Mouse (Mus musculus) heart, embryonic 12.5 days (tissue): Measurements from ENCODE around the gene Fscn3. TPM values are rescaled to one million over a fixed set of nuclear protein-coding genes. Genes with fewer than 3 reads are reported as not detected.

ENCODE experiments used
- ATAC-seq: fragments of 200-750 bp; cut with Nextera tagmentation; 2 replicates; pipeline ENCODE4 v1.8.0; 2017; ENCODE audit warnings: moderate TSS enrichment, moderate library complexity; ENCODE audit not compliant: insufficient number of reproducible peaks, low FRiP score
- H3K27ac ChIP-seq: fragments of 300-500 bp; sonication (generic); 2 replicates; pipeline ENCODE4 v1.5.1; 2016; ENCODE audit warnings: mild to moderate bottlenecking, moderate library complexity; ENCODE audit not compliant: poor library complexity, severe bottlenecking
- H3K27me3 ChIP-seq: fragments of 300-500 bp; sonication (generic); replicated peaks from 2 replicates; pipeline ENCODE4 v1.6.1; 2016; ENCODE audit warnings: mild to moderate bottlenecking, moderate library complexity
- H3K36me3 ChIP-seq: fragments of 300-500 bp; sonication (generic); 2 replicates; pipeline ENCODE4 v1.6.1; 2016; ENCODE audit warnings: mild to moderate bottlenecking, moderate library complexity
- H3K4me1 ChIP-seq: fragments of 300-500 bp; sonication (generic); replicated peaks from 2 replicates; pipeline ENCODE4 v1.6.1; 2016; ENCODE audit warnings: mild to moderate bottlenecking
- H3K4me2 ChIP-seq: fragments of 300-500 bp; sonication (generic); 2 replicates; pipeline ENCODE4 v1.6.1; 2016; ENCODE audit warnings: mild to moderate bottlenecking, moderate library complexity
- H3K4me3 ChIP-seq: fragments of 300-500 bp; sonication (generic); 2 replicates; pipeline ENCODE4 v1.5.1; 2016; ENCODE audit warnings: mild to moderate bottlenecking
- H3K9ac ChIP-seq: fragments of 300-500 bp; sonication (generic); 2 replicates; pipeline ENCODE4 v1.6.1; 2016; ENCODE audit warnings: mild to moderate bottlenecking, moderate library complexity
- H3K9me3 ChIP-seq: fragments of 300-500 bp; sonication (generic); replicated peaks from 2 replicates; pipeline ENCODE4 v1.6.1; 2016; ENCODE audit warnings: mild to moderate bottlenecking, moderate library complexity
- WGBS: fragments of 180-500 bp; shearing (Covaris S2); methylation state at CpG from one replicate; pipeline ENCODE4 v1.1.7; 2016; 5-methylcytosine and 5-hydroxymethylcytosine counted together
- polyA plus RNA-seq: library from polyadenylated mRNA; unstranded; fragments of >200 nt; fragmentation: Nextera tagmentation; extraction: Ambion mirVana; gene quantifications from 2 replicates; pipeline ENCODE4 v1.2.1, GENCODE M21; 2016

The Fscn3 gene
- polyA plus RNA-seq = not detected in 2 replicates

- ATAC-seq = no peak
- WGBS = 80% methylated on average over 3 of the region's 3 CpGs
- no peak within 1 kb of the TSS for H3K9ac ChIP-seq
- H3K4me3 ChIP-seq = no peak within 1 kb of the TSS
- no peaks in the 10 kb centered on the region for H3K27me3 ChIP-seq
- no peaks in the 10 kb centered on the region for H3K9me3 ChIP-seq
- H3K4me2 ChIP-seq = no peak within 1 kb of the TSS
- H3K27ac ChIP-seq = no peak within 1 kb of the TSS
- H3K4me1 ChIP-seq = peaks cover 20% of the 10 kb centered on the region
- H3K36me3 ChIP-seq = peaks cover 25% of the 10 kb centered on the region
These were observed at the start of gene Fscn3 for GRCm38 (mm10) chr6:28427096-28427839. Gene Fscn3 (plus strand): TSS chr6:28427789.

DNA sequence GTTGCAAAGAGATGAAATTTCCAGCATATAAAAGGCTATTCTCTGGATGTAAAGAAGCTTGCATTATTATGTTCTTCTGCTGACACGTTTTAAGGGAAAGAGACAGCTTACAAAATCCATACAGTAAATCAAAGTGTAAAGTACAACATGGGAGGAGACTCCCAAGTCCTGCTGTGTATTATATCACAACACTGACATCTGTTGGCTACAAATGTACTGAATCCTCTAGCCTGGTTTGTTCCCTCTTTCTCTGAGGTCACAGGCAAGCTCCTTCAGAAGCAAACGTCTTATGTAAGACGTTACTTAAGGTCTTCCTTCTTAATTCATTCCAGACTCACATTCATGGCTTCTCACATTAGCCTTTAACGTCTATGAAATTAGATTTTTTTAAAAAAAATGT, 45.6 kb upstream of the Fscn3 start:
- Histone ChIP-seq H3K4me2 (no peak overlapping the region), H3K27ac (no peak overlapping the region), H3K27me3 (no peaks in the 10 kb centered on the region), H3K4me3 (no peak overlapping the region), H3K9ac (no peak overlapping the region), H3K4me1 (no peaks in the 10 kb centered on the region), H3K9me3 (no peaks in the 10 kb centered on the region), H3K36me3 (no peaks in the 10 kb centered on the region)
- no peak for ATAC-seq
- WGBS = 54% methylated on average over 4 of the region's 4 CpGs

- no peaks in the 10 kb centered on the region for H3K4me1 ChIP-seq
- H3K4me3 ChIP-seq = no peak overlapping the region
- WGBS = 67% methylated on average over 3 of the region's 3 CpGs
- no peak overlapping the region for H3K27ac ChIP-seq
- no peaks in the 10 kb centered on the region for H3K9me3 ChIP-seq
- no peaks in the 10 kb centered on the region for H3K36me3 ChIP-seq
- H3K4me2 ChIP-seq = no peak overlapping the region
- no peaks in the 10 kb centered on the region for H3K27me3 ChIP-seq
- ATAC-seq = no peak
- no peak overlapping the region for H3K9ac ChIP-seq
These were observed 42.4 kb upstream of the Fscn3 start for GRCm38 (mm10) chr6:28385169-28385568.

DNA sequence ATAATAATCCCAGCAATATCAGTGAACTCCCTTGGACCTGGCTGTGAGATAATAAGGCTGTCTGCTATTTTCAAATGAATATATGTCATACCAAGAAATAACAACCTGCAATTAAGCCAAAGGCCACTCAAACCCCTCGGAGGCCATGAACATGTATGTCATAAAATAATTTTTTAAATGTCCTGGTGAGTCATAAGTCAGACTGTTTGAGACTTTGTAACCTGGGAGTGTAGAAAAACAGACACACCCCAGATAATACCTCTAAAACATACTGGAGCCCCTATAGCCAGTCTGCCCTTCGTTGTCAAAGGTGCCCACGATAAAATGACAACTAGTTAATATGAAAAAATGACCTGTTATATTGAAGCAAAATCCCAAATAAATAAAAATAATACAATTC, 38.6 kb upstream of the Fscn3 start:
- H3K27me3 ChIP-seq = peaks cover 14% of the 10 kb centered on the region
- H3K4me3 ChIP-seq = no peak overlapping the region
- no peaks in the 10 kb centered on the region for H3K36me3 ChIP-seq
- H3K9me3 ChIP-seq = no peaks in the 10 kb centered on the region
- WGBS = 82% methylated on average over 3 of the region's 3 CpGs
- no peak for ATAC-seq
- no peaks in the 10 kb centered on the region for H3K4me1 ChIP-seq
- no peak overlapping the region for H3K9ac ChIP-seq
- no peak overlapping the region for H3K27ac ChIP-seq
- H3K4me2 ChIP-seq = no peak overlapping the region

- no peak for ATAC-seq
- Histone ChIP-seq H3K4me1 (0 out of 2 replicates have a peak, but pooled peaks cover 4% of the 10 kb centered on the region), H3K27ac (no peak overlapping the region), H3K27me3 (peaks cover 61% of the 10 kb centered on the region), H3K36me3 (no peaks in the 10 kb centered on the region), H3K4me2 (peak overlapping the region; percentile 73), H3K9me3 (peaks cover 13% of the 10 kb centered on the region; the same call in 1 of the 2 replicates), H3K9ac (no peak overlapping the region), H3K4me3 (peak overlapping the region; percentile 44; the same call in 1 of the 2 replicates)
- 32% methylated on average over 15 of the region's 15 CpGs for WGBS
These were observed 31.3 kb upstream of the Fscn3 start for GRCm38 (mm10) chr6:28396051-28396852.

GRCm38 (mm10) chr6:28396853-28397457, 30.6 kb upstream of the Fscn3 start:
- ATAC-seq = no peak
- Histone ChIP-seq H3K9me3 (peaks cover 13% of the 10 kb centered on the region; the same call in 1 of the 2 replicates), H3K9ac (no peak overlapping the region), H3K4me1 (0 out of 2 replicates have a peak, but pooled peaks cover 4% of the 10 kb centered on the region), H3K27me3 (peaks cover 60% of the 10 kb centered on the region), H3K27ac (no peak overlapping the region), H3K4me2 (peak overlapping the region; percentile 73), H3K36me3 (no peaks in the 10 kb centered on the region), H3K4me3 (peak overlapping the region; percentile 44)
- 3% methylated on average over 19 of the region's 19 CpGs for WGBS

GRCm38 (mm10) chr6:28397681-28398203, 29.8 kb upstream of the Fscn3 start, which contains the start of gene Zfp800:
Gene Zfp800 (minus strand): TSS chr6:28398005.
- WGBS = 1% methylated on average over 33 of the region's 33 CpGs
- Histone ChIP-seq H3K9me3 (peaks cover 13% of the 10 kb centered on the region; the same call in 1 of the 2 replicates), H3K4me3 (peak within 1 kb of the TSS; percentile 44), H3K4me2 (peak within 1 kb of the TSS; percentile 73), H3K4me1 (0 out of 2 replicates have a peak, but pooled peaks cover 4% of the 10 kb centered on the region), H3K27ac (no peak within 1 kb of the TSS), H3K27me3 (peaks cover 53% of the 10 kb centered on the region), H3K9ac (peak within 1 kb of the TSS; percentile 42), H3K36me3 (no peaks in the 10 kb centered on the region)
- ATAC-seq = no peak

DNA sequence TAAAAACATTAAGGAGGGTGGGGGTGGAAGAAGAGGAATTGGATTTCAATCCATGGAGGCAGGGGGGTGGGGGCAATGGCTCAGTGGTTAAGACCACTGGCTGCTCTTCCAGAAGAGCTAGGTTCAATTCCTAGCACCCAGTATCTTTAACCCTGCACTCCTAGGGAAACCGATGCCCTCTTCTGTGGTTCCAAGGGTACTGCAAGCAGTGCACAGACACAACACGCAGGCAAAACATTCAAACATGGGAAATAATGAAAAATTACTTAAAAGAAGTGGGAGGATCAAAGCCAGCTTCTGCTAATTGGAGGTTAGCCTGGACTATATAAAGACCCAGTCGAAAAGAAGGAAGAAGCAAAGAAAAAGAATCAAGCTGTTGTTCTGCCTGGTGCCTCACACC, 28.9 kb upstream of the Fscn3 start:
- H3K27me3 ChIP-seq = peaks cover 50% of the 10 kb centered on the region
- H3K4me3 ChIP-seq = no peak overlapping the region
- peaks cover 13% of the 10 kb centered on the region; the same call in 1 of the 2 replicates for H3K9me3 ChIP-seq
- no peaks in the 10 kb centered on the region for H3K36me3 ChIP-seq
- ATAC-seq = no peak
- 82% methylated on average over 3 of the region's 3 CpGs for WGBS
- H3K4me1 ChIP-seq = 0 out of 2 replicates have a peak, but pooled peaks cover 4% of the 10 kb centered on the region
- H3K4me2 ChIP-seq = no peak overlapping the region
- no peak overlapping the region for H3K27ac ChIP-seq
- no peak overlapping the region for H3K9ac ChIP-seq

DNA sequence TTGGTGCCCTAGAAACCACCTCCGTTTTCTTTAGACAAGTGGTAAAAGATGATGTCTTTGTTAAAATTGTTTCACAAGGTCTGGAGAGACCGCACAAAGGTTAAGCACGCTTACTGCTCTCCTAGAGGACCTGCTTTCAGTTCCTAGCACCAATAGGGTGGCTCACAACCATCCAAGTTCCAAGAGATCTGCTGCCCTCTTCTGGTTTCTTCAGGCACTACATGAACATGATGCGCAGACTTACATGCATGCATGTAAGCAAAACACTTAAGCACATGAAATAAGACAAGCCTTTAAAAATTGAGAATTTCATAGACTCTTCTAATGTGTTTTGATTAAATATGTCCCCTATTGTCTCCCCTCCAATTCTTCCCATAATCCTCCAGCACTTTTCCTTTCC, 27.8 kb upstream of the Fscn3 start:
- H3K4me1 ChIP-seq = 0 out of 2 replicates have a peak, but pooled peaks cover 4% of the 10 kb centered on the region
- H3K4me3 ChIP-seq = no peak overlapping the region
- no peak for ATAC-seq
- H3K27ac ChIP-seq = no peak overlapping the region
- peaks cover 42% of the 10 kb centered on the region for H3K27me3 ChIP-seq
- H3K9me3 ChIP-seq = peaks cover 15% of the 10 kb centered on the region
- 86% methylated on average over 4 of the region's 4 CpGs for WGBS
- no peak overlapping the region for H3K4me2 ChIP-seq
- no peaks in the 10 kb centered on the region for H3K36me3 ChIP-seq
- H3K9ac ChIP-seq = no peak overlapping the region

DNA sequence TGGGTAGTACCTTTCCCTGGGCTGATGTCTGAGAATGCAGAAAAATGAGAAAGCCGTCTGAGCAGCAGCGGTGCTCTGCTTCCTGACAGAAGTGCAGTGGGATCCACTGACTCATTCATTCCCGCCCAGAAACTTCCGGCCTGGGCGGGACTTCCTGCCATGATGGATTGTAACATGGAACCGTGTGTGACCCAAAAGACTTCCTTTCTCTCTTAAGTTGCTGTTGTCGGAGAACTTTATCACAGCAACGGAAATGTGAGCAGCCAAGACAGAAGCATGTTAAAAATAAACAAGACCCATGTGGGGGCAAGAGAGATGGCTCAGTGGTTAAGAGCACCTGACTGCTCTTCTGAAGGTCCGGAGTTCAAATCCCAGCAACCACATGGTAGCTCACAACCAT, 17.5 kb upstream of the Fscn3 start:
- Histone ChIP-seq H3K27me3 (no peaks in the 10 kb centered on the region), H3K9ac (no peak overlapping the region), H3K27ac (no peak overlapping the region), H3K4me3 (no peak overlapping the region), H3K4me1 (no peaks in the 10 kb centered on the region), H3K9me3 (no peaks in the 10 kb centered on the region), H3K4me2 (no peak overlapping the region; the same call in 1 of the 2 replicates), H3K36me3 (peaks cover under 1% of the 10 kb centered on the region; the same call in 1 of the 2 replicates)
- 67% methylated on average over 9 of the region's 9 CpGs for WGBS
- ATAC-seq = no peak
